Mouse (Mus musculus) heart, embryonic 13.5 days (tissue): ENCODE data around the gene Syt17. TPM values are rescaled to one million over a fixed set of nuclear protein-coding genes. Genes with fewer than 3 reads are reported as not detected.

Source experiments
- ATAC-seq: fragments of 200-750 bp; cut with Nextera tagmentation; 2 replicates; pipeline ENCODE4 v1.8.0; 2017; ENCODE audit warnings: moderate TSS enrichment; ENCODE audit not compliant: insufficient number of reproducible peaks, low FRiP score, low TSS enrichment; ENCODE audit errors: extremely low read depth
- H3K27ac ChIP-seq: fragments of 300-500 bp; sonication (generic); replicated peaks from 2 replicates; pipeline ENCODE4 v1.5.1; 2015; ENCODE audit warnings: moderate library complexity, mild to moderate bottlenecking, inconsistent platforms
- H3K27me3 ChIP-seq: fragments of 300-500 bp; sonication (generic); replicated peaks from 2 replicates; pipeline ENCODE4 v1.6.1; 2015; ENCODE audit warnings: mild to moderate bottlenecking, inconsistent platforms
- H3K36me3 ChIP-seq: fragments of 300-500 bp; sonication (generic); 2 replicates; pipeline ENCODE4 v1.6.1; 2015; ENCODE audit warnings: mild to moderate bottlenecking, inconsistent platforms
- H3K4me1 ChIP-seq: fragments of 300-500 bp; sonication (generic); 2 replicates; pipeline ENCODE4 v1.6.1; 2015; ENCODE audit warnings: inconsistent platforms
- H3K4me2 ChIP-seq: fragments of 300-500 bp; sonication (generic); 2 replicates; pipeline ENCODE4 v1.6.1; 2015; ENCODE audit warnings: inconsistent platforms, mild to moderate bottlenecking, moderate library complexity
- H3K4me3 ChIP-seq: fragments of 300-500 bp; sonication (generic); 2 replicates; pipeline ENCODE4 v1.5.1; 2015; ENCODE audit warnings: moderate library complexity, mild to moderate bottlenecking, inconsistent platforms
- H3K9ac ChIP-seq: fragments of 300-500 bp; sonication (generic); 2 replicates; pipeline ENCODE4 v1.6.1; 2015; ENCODE audit warnings: inconsistent platforms, mild to moderate bottlenecking, moderate library complexity
- H3K9me3 ChIP-seq: fragments of 300-500 bp; sonication (generic); 2 replicates; pipeline ENCODE4 v1.6.1; 2016; ENCODE audit warnings: inconsistent platforms
- WGBS: fragments of 180-500 bp; shearing (Covaris S2); methylation state at CpG from one replicate; pipeline ENCODE4 v1.1.7; 2015; ENCODE audit warnings: mixed read lengths; 5-methylcytosine and 5-hydroxymethylcytosine counted together
- polyA plus RNA-seq: library from polyadenylated mRNA; unstranded; fragments of >200 nt; fragmentation: Nextera tagmentation; extraction: Ambion mirVana; gene quantifications from 2 replicates; pipeline ENCODE4 v1.2.1, GENCODE M21; 2015

The Syt17 gene
- 0.82 and 1.7 TPM in 2 replicates for polyA plus RNA-seq

- no peaks in the 10 kb centered on the region for H3K36me3 ChIP-seq
- H3K27ac ChIP-seq = no peak within 1 kb of the TSS
- H3K4me3 ChIP-seq = peak within 1 kb of the TSS; percentile 59
- peak within 1 kb of the TSS; percentile 79 for H3K4me2 ChIP-seq
- peaks cover 78% of the 10 kb centered on the region for H3K27me3 ChIP-seq
- no peaks in the 10 kb centered on the region for H3K9me3 ChIP-seq
- H3K4me1 ChIP-seq = peaks cover 22% of the 10 kb centered on the region
- under 1% methylated on average over 57 of the region's 58 CpGs for WGBS
- H3K9ac ChIP-seq = peak within 1 kb of the TSS; percentile 76
- ATAC-seq = 0 out of 2 replicates have a peak, but pooled peaks have one; percentile 37
Measured at GRCm38 (mm10) chr7:118448134-118448967, at the start of gene Syt17. TSS of gene Syt17 (minus strand) at chr7:118448222.

- Histone ChIP-seq H3K4me1 (peaks cover 18% of the 10 kb centered on the region), H3K27me3 (peaks cover 18% of the 10 kb centered on the region), H3K9ac (no peak overlapping the region), H3K4me2 (no peak overlapping the region), H3K4me3 (no peak overlapping the region), H3K27ac (no peak overlapping the region), H3K36me3 (peaks cover 3% of the 10 kb centered on the region; the same call in 1 of the 2 replicates), H3K9me3 (no peaks in the 10 kb centered on the region)
- ATAC-seq = no peak
- WGBS = 70% methylated on average over 4 of the region's 4 CpGs
Measured at GRCm38 (mm10) chr7:118494892-118495579, 47.0 kb upstream of the Syt17 start.

GRCm38 (mm10) chr7:118493892-118494291 is 45.9 kb upstream of the Syt17 start:
- H3K4me1 ChIP-seq = peaks cover 30% of the 10 kb centered on the region
- H3K9me3 ChIP-seq = no peaks in the 10 kb centered on the region
- H3K9ac ChIP-seq = no peak overlapping the region
- no peak overlapping the region for H3K27ac ChIP-seq
- no peak overlapping the region for H3K4me2 ChIP-seq
- no peak for ATAC-seq
- H3K4me3 ChIP-seq = no peak overlapping the region
- WGBS = 66% methylated on average over 9 of the region's 9 CpGs
- H3K27me3 ChIP-seq = peaks cover 28% of the 10 kb centered on the region
- peaks cover 11% of the 10 kb centered on the region for H3K36me3 ChIP-seq

- WGBS = under 1% methylated on average over 50 of the region's 55 CpGs
- peaks cover 11% of the 10 kb centered on the region for H3K36me3 ChIP-seq
- peak within 1 kb of the TSS; percentile 86 for H3K4me2 ChIP-seq
- ATAC-seq = peak; percentile 43; the same call in 1 of the 2 replicates
- peak within 1 kb of the TSS; percentile 90 for H3K27ac ChIP-seq
- peaks cover 49% of the 10 kb centered on the region for H3K4me1 ChIP-seq
- peaks cover 30% of the 10 kb centered on the region for H3K27me3 ChIP-seq
- H3K9ac ChIP-seq = peak within 1 kb of the TSS; percentile 95
- H3K4me3 ChIP-seq = peak within 1 kb of the TSS; percentile 82
- no peaks in the 10 kb centered on the region for H3K9me3 ChIP-seq
Measured at GRCm38 (mm10) chr7:118491431-118492147, 43.6 kb upstream of the Syt17 start, which contains the start of gene Itpripl2. TSS of gene Itpripl2 (minus strand) at chr7:118491975.

- Histone ChIP-seq H3K27me3 (peaks cover 30% of the 10 kb centered on the region), H3K9ac (peak overlapping the region; percentile 95), H3K9me3 (no peaks in the 10 kb centered on the region), H3K4me3 (peak overlapping the region; percentile 82), H3K36me3 (peaks cover 11% of the 10 kb centered on the region), H3K27ac (peak overlapping the region; percentile 90), H3K4me1 (peaks cover 53% of the 10 kb centered on the region), H3K4me2 (peak overlapping the region; percentile 86)
- peak; percentile 27; the same call in 1 of the 2 replicates for ATAC-seq
- 4% methylated on average over 63 of the region's 67 CpGs for WGBS
Measured at GRCm38 (mm10) chr7:118490666-118491430, 42.8 kb upstream of the Syt17 start.

GRCm38 (mm10) chr7:118489706-118490665 is 42.0 kb upstream of the Syt17 start:
- Histone ChIP-seq H3K36me3 (peaks cover 14% of the 10 kb centered on the region), H3K27ac (no peak overlapping the region), H3K4me2 (peak overlapping the region; percentile 86), H3K9ac (peak overlapping the region; percentile 95), H3K27me3 (peaks cover 30% of the 10 kb centered on the region), H3K9me3 (no peaks in the 10 kb centered on the region), H3K4me3 (peak overlapping the region; percentile 82), H3K4me1 (peaks cover 56% of the 10 kb centered on the region)
- ATAC-seq = no peak
- WGBS = 23% methylated on average over 57 of the region's 57 CpGs

- H3K27ac ChIP-seq = no peak overlapping the region; the same call in 1 of the 2 replicates
- peaks cover 56% of the 10 kb centered on the region for H3K4me1 ChIP-seq
- WGBS = 22% methylated on average over 8 of the region's 8 CpGs
Measured at GRCm38 (mm10) chr7:118488060-118488664, 40.1 kb upstream of the Syt17 start.

GRCm38 (mm10) chr7:118486917-118487316 is 38.9 kb upstream of the Syt17 start:
- H3K27ac ChIP-seq = no peak overlapping the region
- no peak for ATAC-seq
- peaks cover 52% of the 10 kb centered on the region for H3K4me1 ChIP-seq
- peaks cover 25% of the 10 kb centered on the region for H3K27me3 ChIP-seq
- H3K36me3 ChIP-seq = peaks cover 23% of the 10 kb centered on the region
- H3K4me3 ChIP-seq = no peak overlapping the region
- H3K4me2 ChIP-seq = no peak overlapping the region
- H3K9me3 ChIP-seq = no peaks in the 10 kb centered on the region
- 42% methylated on average over 5 of the region's 5 CpGs for WGBS
- H3K9ac ChIP-seq = no peak overlapping the region

More at GRCm38 (mm10) chr7:118488060-118488664, 40.1 kb upstream of the Syt17 start:
- peak overlapping the region; percentile 86 for H3K4me2 ChIP-seq
- peaks cover 23% of the 10 kb centered on the region for H3K36me3 ChIP-seq
- no peaks in the 10 kb centered on the region for H3K9me3 ChIP-seq
- ATAC-seq = no peak
- peaks cover 27% of the 10 kb centered on the region for H3K27me3 ChIP-seq
- H3K9ac ChIP-seq = peak overlapping the region; percentile 50
- peak overlapping the region; percentile 82 for H3K4me3 ChIP-seq

- Histone ChIP-seq H3K27ac (no peak overlapping the region), H3K9ac (no peak overlapping the region), H3K4me1 (peaks cover 44% of the 10 kb centered on the region), H3K9me3 (no peaks in the 10 kb centered on the region), H3K4me3 (no peak overlapping the region), H3K27me3 (0 out of 2 replicates have a peak, but pooled peaks cover 2% of the 10 kb centered on the region), H3K36me3 (peaks cover 13% of the 10 kb centered on the region), H3K4me2 (no peak overlapping the region)
- 65% methylated on average over 1 of the region's 1 CpGs for WGBS
- no peak for ATAC-seq
Measured at GRCm38 (mm10) chr7:118483996-118484395, 36.0 kb upstream of the Syt17 start.
